Mouse (Mus musculus): ENCODE data around the gene Rasal3. TPM values are rescaled to one million over a fixed set of nuclear protein-coding genes. Genes with fewer than 3 reads are reported as not detected.
A peak's percentile ranks its signal among the peaks of the same experiment; 100 is the strongest.

The Rasal3 gene
- 7.3 and 15.0 TPM in 2 replicates for total RNA-seq (2014; rRNA removed; ENCODE audit: low replicate concordance)
- polyA plus RNA-seq (2015; fragmentation: Nextera tagmentation; extraction: Ambion mirVana), result 0.40 TPM in 2 replicates

DNA sequence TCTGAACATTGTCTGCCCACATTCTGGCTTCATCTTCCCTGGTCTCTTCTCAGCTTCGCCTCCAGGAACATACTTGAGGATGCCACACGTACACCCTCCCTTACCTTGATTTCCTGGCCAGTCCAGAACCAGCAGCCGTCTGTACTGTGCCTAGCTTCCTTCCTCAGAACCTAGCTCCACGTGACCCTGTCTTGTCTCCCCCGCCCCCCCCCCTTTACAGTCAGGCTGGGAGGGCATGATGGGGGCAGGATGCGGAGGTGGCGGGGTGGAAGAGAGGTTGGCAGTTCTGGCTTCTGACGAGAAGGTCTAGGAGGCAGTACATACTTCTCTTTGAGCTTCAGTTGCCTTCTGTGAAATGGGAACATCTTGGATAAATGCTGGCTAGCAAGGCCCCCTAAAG is at the start of gene Rasal3:
Gene Rasal3, minus strand, starts transcription at position 167 of the 400 bp plus-strand sequence.
- Histone ChIP-seq H3K27me3 (ENCODE audit: control insufficient read depth, insufficient read depth, low read length) (peaks cover 6% of the 10 kb centered on the region; the same call in 1 of the 2 replicates), H3K4me3 (ENCODE audit: low read depth, low read length) (peak within 1 kb of the TSS; percentile 33; the same call in 1 of the 2 replicates), H3K9ac (replicated peaks; ENCODE audit: low read depth, low read length) (no peak within 1 kb of the TSS), H3K27ac (ENCODE audit: low read depth) (no peak within 1 kb of the TSS), H3K4me2 (ENCODE audit: low read depth, low read length) (no peak within 1 kb of the TSS), H3K4me1 (ENCODE audit: control insufficient read depth, insufficient read depth) (no peaks in the 10 kb centered on the region), H3K36me3 (replicated peaks; ENCODE audit: control insufficient read depth, insufficient read depth, low read length) (no peaks in the 10 kb centered on the region), H3K9me3 (replicated peaks; ENCODE audit: control insufficient read depth, low read length) (no peaks in the 10 kb centered on the region)
- TF ChIP-seq CTCF (IDR thresholded peaks at IDR 0.05; ENCODE audit: low read depth) (no peak), EP300 (IDR thresholded peaks at IDR 0.05; ENCODE audit: low read depth) (no peak)
- ATAC-seq (ENCODE audit: insufficient read depth, low read depth) (no peak), DNase-seq (ENCODE audit: low spot score) (no peak)
- WGBS, result 59% methylated on average over 8 of the region's 8 CpGs

DNA sequence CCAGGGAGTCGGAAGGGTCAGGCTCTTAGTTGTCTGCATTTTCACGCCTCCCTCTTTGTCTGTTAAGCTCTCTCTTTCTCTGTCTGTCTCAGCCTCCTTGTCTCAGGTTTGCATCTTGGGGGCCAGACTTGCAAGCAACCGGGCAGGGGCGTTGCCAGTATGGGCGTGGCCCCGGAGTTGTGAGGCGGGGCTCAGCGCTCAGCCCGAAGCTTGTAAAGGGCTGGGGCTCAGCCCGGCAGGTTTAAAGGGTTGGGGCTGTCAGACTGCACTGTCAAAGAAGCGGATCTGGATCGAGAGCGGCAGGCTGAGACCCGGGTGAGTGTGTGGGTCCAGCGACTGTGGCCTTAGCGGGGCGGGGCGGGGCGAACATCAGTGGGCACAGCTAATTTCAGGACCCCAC is 49.1 kb upstream of the Rasal3 start, which contains the start of gene Cyp4f39:
Gene Cyp4f39, plus strand, starts transcription at position 242 of the 400 bp plus-strand sequence.
- TF ChIP-seq CTCF (IDR thresholded peaks at IDR 0.05; ENCODE audit: low read depth) (no peak), EP300 (IDR thresholded peaks at IDR 0.05; ENCODE audit: low read depth) (no peak)
- 0 out of 2 replicates have a peak, but pooled peaks cover 7% of the 10 kb centered on the region for H3K27me3 ChIP-seq (ENCODE audit: control insufficient read depth, insufficient read depth, low read length)
- ATAC-seq (ENCODE audit: insufficient read depth, low read depth), result no peak
- no peaks in the 10 kb centered on the region for H3K9me3 ChIP-seq (replicated peaks; ENCODE audit: control insufficient read depth, low read length)
- H3K27ac ChIP-seq (ENCODE audit: low read depth), result no peak within 1 kb of the TSS
- no peak within 1 kb of the TSS for H3K9ac ChIP-seq (replicated peaks; ENCODE audit: low read depth, low read length)
- H3K4me1 ChIP-seq (ENCODE audit: control insufficient read depth, insufficient read depth), result peaks cover 5% of the 10 kb centered on the region; the same call in 1 of the 2 replicates
- WGBS, result 2% methylated on average over 19 of the region's 19 CpGs
- H3K36me3 ChIP-seq (replicated peaks; ENCODE audit: control insufficient read depth, insufficient read depth, low read length), result no peaks in the 10 kb centered on the region
- H3K4me2 ChIP-seq (ENCODE audit: low read depth, low read length), result peak within 1 kb of the TSS; percentile 57
- DNase-seq (ENCODE audit: low spot score), result peak; percentile 9
- H3K4me3 ChIP-seq (ENCODE audit: low read depth, low read length), result peak within 1 kb of the TSS; percentile 27

DNA sequence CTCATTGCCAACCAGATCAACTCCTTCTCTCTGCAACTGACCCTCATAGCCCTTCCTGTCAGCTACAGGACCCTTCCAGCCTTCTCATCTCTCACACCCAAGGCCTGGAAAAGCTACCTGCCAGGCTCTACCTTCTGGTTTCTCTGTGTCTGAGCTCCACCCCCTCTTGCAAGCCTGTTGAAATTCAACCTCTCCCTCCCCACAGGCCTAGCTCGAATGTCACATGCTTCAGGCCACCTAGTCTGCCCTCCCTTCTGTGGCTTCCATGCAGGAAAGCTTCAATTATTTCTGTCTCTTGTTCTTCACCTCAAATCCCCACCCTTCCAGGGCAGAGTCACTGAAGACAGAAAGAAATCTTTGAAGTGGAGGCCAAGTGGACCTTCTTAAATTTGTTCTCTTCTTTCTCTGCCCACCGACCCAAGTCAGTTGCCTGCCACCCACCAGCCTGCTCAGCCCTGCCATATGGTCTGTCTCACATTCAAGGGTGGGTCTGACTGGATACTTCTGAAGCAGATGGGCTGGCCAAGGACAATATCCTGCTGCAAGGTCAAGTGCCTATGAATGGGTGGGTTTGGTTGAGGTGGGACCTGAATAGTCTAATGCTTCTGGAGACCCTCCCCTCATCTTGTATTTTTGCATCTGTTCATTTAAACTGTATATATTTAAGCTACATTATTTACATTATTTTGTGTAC is 47.6 kb upstream of the Rasal3 start:
- Histone ChIP-seq H3K27me3 (ENCODE audit: control insufficient read depth, insufficient read depth, low read length) (0 out of 2 replicates have a peak, but pooled peaks cover 7% of the 10 kb centered on the region), H3K27ac (ENCODE audit: low read depth) (no peak overlapping the region), H3K4me3 (ENCODE audit: low read depth, low read length) (no peak overlapping the region), H3K4me1 (ENCODE audit: control insufficient read depth, insufficient read depth) (peaks cover 5% of the 10 kb centered on the region; the same call in 1 of the 2 replicates), H3K36me3 (replicated peaks; ENCODE audit: control insufficient read depth, insufficient read depth, low read length) (no peaks in the 10 kb centered on the region), H3K4me2 (ENCODE audit: low read depth, low read length) (no peak overlapping the region), H3K9ac (replicated peaks; ENCODE audit: low read depth, low read length) (no peak overlapping the region), H3K9me3 (replicated peaks; ENCODE audit: control insufficient read depth, low read length) (no peaks in the 10 kb centered on the region)
- DNase-seq (ENCODE audit: low spot score), result no peak
- TF ChIP-seq EP300 (IDR thresholded peaks at IDR 0.05; ENCODE audit: low read depth) (no peak), CTCF (IDR thresholded peaks at IDR 0.05; ENCODE audit: low read depth) (no peak)
- ATAC-seq (ENCODE audit: insufficient read depth, low read depth), result no peak
- WGBS, result 47% methylated on average over 2 of the region's 2 CpGs

DNA sequence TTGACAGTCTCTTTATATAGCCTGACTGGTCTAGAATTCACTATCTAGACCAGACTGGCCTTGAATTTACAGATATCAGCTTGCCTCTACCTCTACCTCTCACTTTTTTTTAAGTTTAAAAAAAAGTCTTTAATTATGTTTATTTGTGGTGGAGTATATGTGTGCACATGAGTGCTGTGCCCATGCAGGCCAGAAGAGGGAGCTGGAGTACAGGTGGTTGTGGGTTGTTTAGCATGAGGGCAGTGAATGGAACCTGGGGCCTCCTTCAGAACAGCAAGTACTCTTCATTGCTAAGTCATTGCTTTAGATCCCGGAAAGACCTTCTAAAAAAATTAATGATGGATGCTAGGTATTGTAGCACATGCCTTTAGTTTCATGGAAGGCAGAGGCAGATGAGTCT is 45.7 kb upstream of the Rasal3 start:
- TF ChIP-seq CTCF (IDR thresholded peaks at IDR 0.05; ENCODE audit: low read depth) (no peak), EP300 (IDR thresholded peaks at IDR 0.05; ENCODE audit: low read depth) (no peak)
- Histone ChIP-seq H3K4me2 (ENCODE audit: low read depth, low read length) (no peak overlapping the region), H3K9me3 (replicated peaks; ENCODE audit: control insufficient read depth, low read length) (no peaks in the 10 kb centered on the region), H3K4me1 (ENCODE audit: control insufficient read depth, insufficient read depth) (peaks cover 2% of the 10 kb centered on the region; the same call in 1 of the 2 replicates), H3K27me3 (ENCODE audit: control insufficient read depth, insufficient read depth, low read length) (peaks cover 7% of the 10 kb centered on the region; the same call in 1 of the 2 replicates), H3K27ac (ENCODE audit: low read depth) (no peak overlapping the region), H3K9ac (replicated peaks; ENCODE audit: low read depth, low read length) (no peak overlapping the region), H3K36me3 (replicated peaks; ENCODE audit: control insufficient read depth, insufficient read depth, low read length) (no peaks in the 10 kb centered on the region), H3K4me3 (ENCODE audit: low read depth, low read length) (no peak overlapping the region)
- no peak for ATAC-seq (ENCODE audit: insufficient read depth, low read depth)
- no peak for DNase-seq (ENCODE audit: low spot score)
- 100% methylated on average over 1 of the region's 1 CpGs for WGBS

DNA sequence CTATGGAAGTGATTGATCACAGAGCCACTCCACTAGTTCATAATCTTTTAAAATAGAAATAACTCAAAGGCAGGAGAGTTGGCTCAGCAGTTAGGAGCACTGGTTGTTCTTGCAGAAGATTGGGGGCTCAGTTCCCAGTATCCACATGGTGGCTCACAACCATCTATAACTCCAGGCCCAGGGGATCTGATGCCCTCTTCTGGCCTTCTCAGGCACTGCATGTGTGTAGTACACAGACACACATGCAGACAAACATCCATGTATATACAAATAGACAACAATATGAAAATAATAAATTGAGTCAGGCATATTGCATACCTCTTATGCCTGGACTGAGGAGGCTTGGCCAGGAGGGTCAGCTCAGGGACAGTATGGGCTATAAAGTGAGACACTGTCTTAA is 43.8 kb upstream of the Rasal3 start:
- Histone ChIP-seq H3K36me3 (replicated peaks; ENCODE audit: control insufficient read depth, insufficient read depth, low read length) (no peaks in the 10 kb centered on the region), H3K4me3 (ENCODE audit: low read depth, low read length) (no peak overlapping the region), H3K27ac (ENCODE audit: low read depth) (no peak overlapping the region), H3K9me3 (replicated peaks; ENCODE audit: control insufficient read depth, low read length) (no peaks in the 10 kb centered on the region), H3K27me3 (ENCODE audit: control insufficient read depth, insufficient read depth, low read length) (no peaks in the 10 kb centered on the region; the same call in 1 of the 2 replicates), H3K9ac (replicated peaks; ENCODE audit: low read depth, low read length) (no peak overlapping the region), H3K4me1 (ENCODE audit: control insufficient read depth, insufficient read depth) (no peaks in the 10 kb centered on the region), H3K4me2 (ENCODE audit: low read depth, low read length) (no peak overlapping the region)
- DNase-seq (ENCODE audit: low spot score) (no peak), ATAC-seq (ENCODE audit: insufficient read depth, low read depth) (no peak)
- TF ChIP-seq EP300 (IDR thresholded peaks at IDR 0.05; ENCODE audit: low read depth) (no peak), CTCF (IDR thresholded peaks at IDR 0.05; ENCODE audit: low read depth) (no peak)

Measured in heart, postnatal 0 days (tissue).